Mouse (Mus musculus) forebrain, embryonic 14.5 days (tissue): Measurements from ENCODE around the gene Ube2f. TPM values are rescaled to one million over a fixed set of nuclear protein-coding genes. Genes with fewer than 3 reads are reported as not detected.
A peak's percentile ranks its signal among the peaks of the same experiment; 100 is the strongest.

Experiments
- ATAC-seq: fragments of 200-750 bp; cut with Nextera tagmentation; 2 replicates; pipeline ENCODE4 v1.8.0; 2017; ENCODE audit warnings: mild to moderate bottlenecking, moderate library complexity
- DNase-seq: peaks from one replicate; pipeline ENCODE4 v3.0.0-alpha.2; 2015; ENCODE audit warnings: low spot score
- H3K27ac ChIP-seq: fragments of 300-500 bp; sonication (generic); 2 replicates; pipeline ENCODE4 v1.5.1; 2014; ENCODE audit warnings: low read depth, mild to moderate bottlenecking, control low read depth, low read length, moderate library complexity
- H3K27me3 ChIP-seq: fragments of 300-500 bp; sonication (generic); replicated peaks from 2 replicates; pipeline ENCODE4 v1.6.1; 2014; ENCODE audit warnings: low read length, control low read depth, mixed read lengths; ENCODE audit not compliant: control insufficient read depth, insufficient read depth
- H3K36me3 ChIP-seq: fragments of 300-500 bp; sonication (generic); 2 replicates; pipeline ENCODE4 v1.6.1; 2014; ENCODE audit warnings: low read length, control low read depth; ENCODE audit not compliant: control insufficient read depth, insufficient read depth
- H3K4me1 ChIP-seq: fragments of 300-500 bp; sonication (generic); 2 replicates; pipeline ENCODE4 v1.6.1; 2014; ENCODE audit warnings: antibody characterized with exemption, low read length, control low read depth; ENCODE audit not compliant: control insufficient read depth, insufficient read depth
- H3K4me2 ChIP-seq: fragments of 300-500 bp; sonication (generic); 2 replicates; pipeline ENCODE4 v1.6.1; 2014; ENCODE audit warnings: mild to moderate bottlenecking, control low read depth, low read length
- H3K4me3 ChIP-seq: fragments of 300-500 bp; sonication (generic); 2 replicates; pipeline ENCODE4 v1.5.1; 2014; ENCODE audit warnings: low read depth, low read length, control low read depth
- H3K9ac ChIP-seq: fragments of 300-500 bp; sonication (generic); 2 replicates; pipeline ENCODE4 v1.6.1; 2014; ENCODE audit warnings: mild to moderate bottlenecking, low read length, control low read depth, moderate library complexity
- H3K9me3 ChIP-seq: fragments of 300-500 bp; sonication (generic); replicated peaks from 2 replicates; pipeline ENCODE4 v1.6.1; 2016; ENCODE audit warnings: low read length, control low read depth, mixed read lengths; ENCODE audit not compliant: control insufficient read depth
- WGBS: fragments of 180-500 bp; shearing (Covaris S2); extraction: QIAGEN DNeasy Blood & Tissue Kit; methylation state at CpG from one replicate; pipeline ENCODE4 v1.1.7; 2014; 5-methylcytosine and 5-hydroxymethylcytosine counted together
- polyA plus RNA-seq: library from polyadenylated mRNA; unstranded; fragments of >200 nt; fragmentation: Nextera tagmentation; extraction: Ambion mirVana; gene quantifications from 2 replicates; pipeline ENCODE4 v1.2.1, GENCODE M21; 2014

Ube2f gene
- polyA plus RNA-seq: 73.0 and 78.8 TPM in 2 replicates

DNA sequence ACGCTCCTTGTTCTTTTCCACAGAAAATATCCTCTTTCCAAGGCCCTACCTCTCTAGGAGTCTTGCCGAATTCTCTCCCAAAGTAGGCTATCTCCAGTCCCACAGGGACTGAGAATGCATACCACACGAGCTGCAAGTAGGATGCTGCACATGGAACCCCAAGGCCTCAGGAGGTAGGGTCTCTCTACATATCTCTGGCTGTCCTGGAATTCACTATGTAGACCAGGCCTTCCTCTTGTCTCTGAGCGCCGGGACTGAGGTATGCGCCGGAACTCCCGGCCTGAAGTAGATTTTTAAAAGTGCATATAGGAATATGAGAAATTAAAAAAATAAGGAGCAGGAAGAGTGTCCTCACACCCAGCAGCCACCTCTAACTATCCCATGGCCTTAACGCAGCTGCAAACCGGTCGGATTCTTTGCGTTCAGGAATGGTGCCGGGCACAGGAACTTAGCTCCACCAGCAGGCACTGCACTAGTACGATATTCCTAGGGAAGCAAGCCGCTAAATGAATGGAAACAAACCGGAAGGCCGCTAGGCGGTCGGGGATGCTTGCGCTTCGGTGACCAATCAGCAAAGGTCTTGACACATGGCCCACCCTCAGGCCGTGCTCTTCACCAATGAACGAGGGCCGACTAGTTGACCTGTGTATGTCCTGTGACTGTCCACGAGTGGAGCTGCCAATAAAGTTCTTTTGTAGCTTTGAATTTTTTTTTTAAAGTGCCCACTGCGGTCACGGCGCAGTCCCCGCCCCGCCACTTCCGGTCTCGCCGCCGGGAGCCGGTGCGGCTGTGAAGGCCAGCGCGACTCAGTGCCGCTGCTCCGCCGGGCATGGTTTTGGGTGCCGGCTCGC lies at the start of gene Ube2f:
Gene Ube2f, plus strand, starts transcription at position 741 of the 851 bp plus-strand sequence.
- Histone ChIP-seq H3K9ac (peak within 1 kb of the TSS; percentile 95), H3K9me3 (no peaks in the 10 kb centered on the region), H3K36me3 (no peaks in the 10 kb centered on the region), H3K27me3 (no peaks in the 10 kb centered on the region), H3K4me2 (peak within 1 kb of the TSS; percentile 87), H3K4me1 (peaks cover 15% of the 10 kb centered on the region), H3K4me3 (peak within 1 kb of the TSS; percentile 98), H3K27ac (peak within 1 kb of the TSS; percentile 84)
- under 1% methylated on average over 43 of the region's 43 CpGs for WGBS
- DNase-seq (peak; percentile 99), ATAC-seq (peak; percentile 99)

GRCm38 (mm10) chr1:91201122-91201521 lies 49.0 kb upstream of the Ube2f start:
- DNase-seq (peak; percentile 59), ATAC-seq (no peak)
- Histone ChIP-seq H3K9ac (no peak overlapping the region), H3K4me2 (no peak overlapping the region), H3K36me3 (no peaks in the 10 kb centered on the region), H3K27me3 (no peaks in the 10 kb centered on the region), H3K27ac (no peak overlapping the region), H3K4me3 (no peak overlapping the region), H3K4me1 (peaks cover 3% of the 10 kb centered on the region; the same call in 1 of the 2 replicates), H3K9me3 (no peaks in the 10 kb centered on the region)
- WGBS: 18% methylated on average over 3 of the region's 3 CpGs

- H3K4me3 ChIP-seq: no peak overlapping the region
- H3K4me2 ChIP-seq: no peak overlapping the region
- ATAC-seq: no peak
- no peaks in the 10 kb centered on the region for H3K9me3 ChIP-seq
- peaks cover 9% of the 10 kb centered on the region; the same call in 1 of the 2 replicates for H3K4me1 ChIP-seq
- H3K27me3 ChIP-seq: no peaks in the 10 kb centered on the region
- no peaks in the 10 kb centered on the region for H3K36me3 ChIP-seq
- no peak overlapping the region for H3K27ac ChIP-seq
- WGBS: 83% methylated on average over 5 of the region's 5 CpGs
- DNase-seq: no peak
- no peak overlapping the region for H3K9ac ChIP-seq
Measured at GRCm38 (mm10) chr1:91204221-91204765, 45.8 kb upstream of the Ube2f start.

- H3K4me3 ChIP-seq: no peak overlapping the region
- 73% methylated on average over 6 of the region's 6 CpGs for WGBS
- H3K4me1 ChIP-seq: peaks cover 16% of the 10 kb centered on the region
- no peak overlapping the region for H3K27ac ChIP-seq
- H3K9ac ChIP-seq: no peak overlapping the region
- no peaks in the 10 kb centered on the region for H3K27me3 ChIP-seq
- ATAC-seq: no peak
- no peaks in the 10 kb centered on the region for H3K9me3 ChIP-seq
- H3K36me3 ChIP-seq: no peaks in the 10 kb centered on the region
- no peak overlapping the region for H3K4me2 ChIP-seq
- no peak for DNase-seq
Measured at GRCm38 (mm10) chr1:91205651-91206050, 44.5 kb upstream of the Ube2f start.

DNA sequence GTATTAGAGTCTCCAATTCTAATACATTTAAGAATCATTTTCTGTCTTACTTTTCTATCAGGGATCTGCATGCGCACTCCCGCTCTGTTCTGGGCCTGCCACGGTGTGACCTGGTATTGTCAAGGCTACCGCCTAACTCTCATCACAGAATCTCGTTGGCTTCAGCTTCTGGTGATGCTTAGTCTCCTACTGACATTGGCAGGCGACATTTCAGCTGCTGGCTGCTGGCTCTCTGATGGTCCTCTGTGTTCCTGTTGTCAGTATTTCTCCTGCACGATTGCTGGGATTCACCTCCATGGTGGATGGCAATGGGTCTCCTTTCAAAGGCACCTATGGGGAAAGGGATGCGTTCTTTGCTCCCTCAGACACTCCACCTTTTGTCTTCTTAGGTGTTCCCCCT lies 43.8 kb upstream of the Ube2f start:
- 76% methylated on average over 8 of the region's 8 CpGs for WGBS
- no peak overlapping the region for H3K4me3 ChIP-seq
- H3K4me2 ChIP-seq: no peak overlapping the region
- H3K4me1 ChIP-seq: peaks cover 13% of the 10 kb centered on the region
- H3K9me3 ChIP-seq: no peaks in the 10 kb centered on the region
- DNase-seq: no peak
- no peak overlapping the region for H3K27ac ChIP-seq
- no peak overlapping the region for H3K9ac ChIP-seq
- H3K36me3 ChIP-seq: no peaks in the 10 kb centered on the region
- no peak for ATAC-seq
- no peaks in the 10 kb centered on the region for H3K27me3 ChIP-seq

DNA sequence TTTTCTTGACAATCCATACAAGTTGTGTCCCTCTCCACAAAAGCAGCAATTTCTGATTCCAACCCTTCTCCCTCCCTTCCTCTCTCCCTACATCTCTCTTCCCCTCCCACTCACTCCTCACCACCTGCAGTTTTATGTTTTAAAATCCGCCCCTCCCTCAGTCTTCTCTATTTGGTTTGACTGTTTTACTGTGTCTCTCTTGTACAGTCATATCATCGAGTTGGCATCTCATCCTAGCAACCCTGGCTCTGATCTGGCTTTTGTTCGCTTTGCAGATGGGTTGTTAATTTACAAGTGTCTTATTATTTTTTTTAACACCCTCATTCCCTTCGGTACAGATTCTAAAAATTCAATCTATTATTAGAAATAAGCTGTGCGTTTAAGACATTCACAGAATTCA lies 43.2 kb upstream of the Ube2f start:
- WGBS: 69% methylated on average over 5 of the region's 5 CpGs
- no peak overlapping the region for H3K9ac ChIP-seq
- H3K36me3 ChIP-seq: no peaks in the 10 kb centered on the region
- peaks cover 13% of the 10 kb centered on the region for H3K4me1 ChIP-seq
- peak; percentile 28 for DNase-seq
- H3K4me3 ChIP-seq: no peak overlapping the region
- ATAC-seq: no peak
- no peaks in the 10 kb centered on the region for H3K9me3 ChIP-seq
- no peak overlapping the region; the same call in 1 of the 2 replicates for H3K27ac ChIP-seq
- no peak overlapping the region for H3K4me2 ChIP-seq
- no peaks in the 10 kb centered on the region for H3K27me3 ChIP-seq

DNA sequence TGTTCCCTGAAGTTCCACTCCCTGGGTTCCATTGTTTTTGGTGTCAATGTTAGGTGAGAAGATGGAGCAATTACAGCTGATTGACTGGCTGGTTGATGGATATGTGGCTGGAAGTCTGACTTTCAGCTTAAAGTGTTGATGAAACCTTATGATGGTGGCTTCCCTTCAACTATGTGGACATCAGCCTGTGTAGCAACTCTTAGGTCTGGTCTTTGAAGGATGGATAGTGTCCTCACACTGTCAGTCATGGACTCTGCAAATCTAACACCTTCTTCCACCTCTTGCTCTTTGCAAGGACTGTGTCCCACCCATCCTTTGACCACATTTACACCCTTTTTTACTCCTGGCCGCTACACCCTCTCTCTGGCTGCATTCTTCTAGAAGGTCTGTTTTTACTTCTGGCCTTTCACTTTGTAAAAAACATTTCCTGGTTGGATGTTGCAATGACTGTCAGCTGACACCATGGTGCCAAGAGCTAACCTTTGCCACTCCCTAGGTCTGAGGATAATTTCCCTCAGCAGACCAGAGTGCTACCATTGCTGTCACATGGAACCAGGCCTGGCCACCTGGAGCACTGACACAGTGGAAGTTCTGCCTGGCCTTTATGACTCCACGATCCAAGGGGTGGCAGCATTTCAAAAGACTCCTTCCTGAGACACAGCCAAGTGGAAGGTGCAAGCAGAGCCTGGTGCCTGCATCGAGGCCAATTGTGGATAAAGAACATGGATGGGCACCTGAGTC lies 42.6 kb upstream of the Ube2f start:
- H3K4me3 ChIP-seq: no peak overlapping the region
- no peak overlapping the region for H3K9ac ChIP-seq
- DNase-seq (no peak), ATAC-seq (no peak)
- no peak overlapping the region for H3K4me2 ChIP-seq
- no peak overlapping the region for H3K27ac ChIP-seq
- H3K9me3 ChIP-seq: no peaks in the 10 kb centered on the region
- H3K27me3 ChIP-seq: no peaks in the 10 kb centered on the region
- peaks cover 13% of the 10 kb centered on the region for H3K4me1 ChIP-seq
- WGBS: 71% methylated on average over 3 of the region's 3 CpGs
- H3K36me3 ChIP-seq: no peaks in the 10 kb centered on the region

- H3K9me3 ChIP-seq: no peaks in the 10 kb centered on the region
- WGBS: 80% methylated on average over 6 of the region's 6 CpGs
- ATAC-seq: peak; percentile 35
- no peak overlapping the region for H3K4me2 ChIP-seq
- no peaks in the 10 kb centered on the region for H3K36me3 ChIP-seq
- peaks cover 13% of the 10 kb centered on the region for H3K4me1 ChIP-seq
- H3K27me3 ChIP-seq: no peaks in the 10 kb centered on the region
- peak; percentile 59 for DNase-seq
- H3K9ac ChIP-seq: no peak overlapping the region
- H3K4me3 ChIP-seq: no peak overlapping the region
- peak overlapping the region; percentile 55; the same call in 1 of the 2 replicates for H3K27ac ChIP-seq
Measured at GRCm38 (mm10) chr1:91209343-91209742, 40.8 kb upstream of the Ube2f start.
